ENCODE assay signal across 25 mouse cellular contexts in genomic region chr15:3620368-3620767, GRCm38 (mm10). TPM values are rescaled to one million over a fixed set of nuclear protein-coding genes. Genes with fewer than 3 reads are reported as not detected.
DNase-seq lines count a peak whose midpoint lies in the region; ATAC-seq and TF ChIP-seq lines count a peak whose summit lies in the region.
"Had no signal": no experiment of that assay in that cellular context is flagged by ENCODE, and none has a peak within 500 bp of the region (broad histone marks: within the 10 kb centered on the region; RNA-seq: fewer than 3 reads in every experiment).

No protein-coding gene starts in this region.

- TF ChIP-seq POLR2A in liver, adult 2 months (IDR thresholded peaks at IDR 0.05; ENCODE audit: extremely low read depth, insufficient read depth, low read length) = no peak

- WGBS in liver, adult 2 months = 20% methylated on average over 3 of the region's 3 CpGs
- 67% methylated on average over 3 of the region's 3 CpGs for WGBS in liver, embryonic 12.5 days (ENCODE audit: insufficient replicate concordance)
- 58% methylated on average over 3 of the region's 3 CpGs for WGBS in lung, postnatal 0 days

- H3K36me3 ChIP-seq in liver, adult 2 months (ENCODE audit: control insufficient read depth, insufficient read depth, low read length) = no peaks in the 10 kb centered on the region
- H3K36me3 ChIP-seq in liver, embryonic 12.5 days = no peaks in the 10 kb centered on the region
- H3K36me3 ChIP-seq in lung, postnatal 0 days (ENCODE audit: insufficient read depth, low read length) = no peaks in the 10 kb centered on the region
- H3K36me3 ChIP-seq: embryonic facial prominence, embryonic 10.5 days; embryonic facial prominence, embryonic 12.5 days; forebrain, embryonic 10.5 days; forebrain, embryonic 12.5 days; G1E had no signal

- no peak for ATAC-seq in liver, embryonic 12.5 days
- ATAC-seq in lung, postnatal 0 days = no peak
- ATAC-seq: activated CD4-positive, CD25-positive, alpha-beta regulatory T cell, adult 4 months; CD4-positive, CD25-positive, alpha-beta regulatory T cell, adult 4 months; forebrain, embryonic 14.5 days; forebrain, embryonic 16.5 days; Patski had no signal

- H3K9me3 ChIP-seq in liver, embryonic 12.5 days (replicated peaks) = no peaks in the 10 kb centered on the region
- H3K9me3 ChIP-seq in lung, postnatal 0 days (ENCODE audit: low read length) = no peaks in the 10 kb centered on the region
- H3K9me3 ChIP-seq: embryonic facial prominence, embryonic 10.5 days; embryonic facial prominence, embryonic 12.5 days; forebrain, embryonic 10.5 days; forebrain, embryonic 12.5 days; G1E had no signal

- no peaks in the 10 kb centered on the region for H3K27me3 ChIP-seq in liver, adult 2 months (ENCODE audit: control insufficient read depth, insufficient read depth, low read length)
- no peaks in the 10 kb centered on the region for H3K27me3 ChIP-seq in liver, embryonic 12.5 days (replicated peaks)
- no peaks in the 10 kb centered on the region for H3K27me3 ChIP-seq in lung, postnatal 0 days (replicated peaks; ENCODE audit: insufficient read depth, low read length)
- H3K27me3 ChIP-seq: CH12.LX; embryonic facial prominence, embryonic 12.5 days; forebrain, embryonic 12.5 days had no signal

- no peak overlapping the region for H3K9ac ChIP-seq in liver, adult 2 months (ENCODE audit: low read depth, low read length)
- no peak overlapping the region for H3K9ac ChIP-seq in liver, embryonic 12.5 days
- H3K9ac ChIP-seq in lung, postnatal 0 days (replicated peaks; ENCODE audit: low read depth) = no peak overlapping the region
- H3K9ac ChIP-seq: embryonic facial prominence, embryonic 12.5 days; forebrain, embryonic 12.5 days had no signal

- no peak overlapping the region for H3K4me2 ChIP-seq in liver, embryonic 12.5 days
- no peak overlapping the region for H3K4me2 ChIP-seq in lung, postnatal 0 days (replicated peaks; ENCODE audit: low read depth, low read length)
- H3K4me2 ChIP-seq: embryonic facial prominence, embryonic 12.5 days; forebrain, embryonic 12.5 days had no signal

- H3K27ac ChIP-seq in liver, adult 2 months (replicated peaks; ENCODE audit: insufficient read depth, low read depth, low read length) = no peak overlapping the region
- H3K27ac ChIP-seq in liver, embryonic 12.5 days = no peak overlapping the region
- H3K27ac ChIP-seq in lung, postnatal 0 days (ENCODE audit: low read length) = no peak overlapping the region
- H3K27ac ChIP-seq: embryonic facial prominence, embryonic 10.5 days; embryonic facial prominence, embryonic 12.5 days; forebrain, embryonic 10.5 days; forebrain, embryonic 12.5 days had no signal

- TF ChIP-seq EP300 in lung, postnatal 0 days (IDR thresholded peaks at IDR 0.05) = no peak

- DNase-seq in adrenal gland, adult 2 months = peak; percentile 14
- no peak for DNase-seq in adrenal gland, postnatal 25 days
- peak; percentile 85 for DNase-seq in liver, adult 2 months (ENCODE audit: extremely low read depth, low read depth, low spot score)
- DNase-seq in lung, postnatal 0 days (ENCODE audit: low spot score) = peak; percentile 53
- no peak for DNase-seq in lung, postnatal 36 days
- DNase-seq in cerebellum, adult 8-10 months = no peak
- DNase-seq: adrenal gland, adult 8-10 months; B cell, adult 2 months; cerebellum, adult 11 months; cerebellum, adult 18-20 months; cerebellum, adult 9-10 months; cerebellum, postnatal 10 days; cerebellum, postnatal 25 days had no signal

- TF ChIP-seq CTCF in liver, adult 2 months (IDR thresholded peaks at IDR 0.05; ENCODE audit: low read depth, low read length) = no peak
- no peak for TF ChIP-seq CTCF in lung, postnatal 0 days (IDR thresholded peaks at IDR 0.05)

- H3K79me2 ChIP-seq in liver, adult 2 months (ENCODE audit: control insufficient read depth, insufficient read depth, low read length) = no peaks in the 10 kb centered on the region

- no peak overlapping the region for H3K4me3 ChIP-seq in liver, adult 2 months (ENCODE audit: insufficient read depth, low read depth, low read length)
- no peak overlapping the region for H3K4me3 ChIP-seq in liver, embryonic 12.5 days
- H3K4me3 ChIP-seq in lung, postnatal 0 days (ENCODE audit: low read depth, low read length) = no peak overlapping the region
- H3K4me3 ChIP-seq: embryonic facial prominence, embryonic 10.5 days; embryonic facial prominence, embryonic 12.5 days; forebrain, embryonic 10.5 days; forebrain, embryonic 12.5 days had no signal

- peaks cover 18% of the 10 kb centered on the region; the same call in 1 of the 2 replicates for H3K4me1 ChIP-seq in liver, adult 2 months (ENCODE audit: control insufficient read depth, insufficient read depth, low read length)
- H3K4me1 ChIP-seq in liver, embryonic 12.5 days = no peaks in the 10 kb centered on the region
- H3K4me1 ChIP-seq in lung, postnatal 0 days (ENCODE audit: insufficient read depth, low read depth, low read length) = no peaks in the 10 kb centered on the region
- H3K4me1 ChIP-seq: embryonic facial prominence, embryonic 10.5 days; embryonic facial prominence, embryonic 12.5 days; forebrain, embryonic 10.5 days; forebrain, embryonic 12.5 days had no signal

RNA-seq across cellular contexts. Expression of gene Ghr, which starts 37.1 kb away (rescaled TPM):
- total RNA-seq in adrenal gland, adult 2 months (2021) = 100 to 1,000 TPM; 175 to 214 TPM
- 17.5 and 32.5 TPM in 2 replicates for polyA plus RNA-seq in adrenal gland, adult 2 months (2012; rRNA removed)
- 55.4 and 66.4 TPM in 2 replicates for total RNA-seq in adrenal gland, postnatal 25 days (2021)
- total RNA-seq in liver, adult 2 months (2014; rRNA removed) = 406 and 423 TPM in 2 replicates
- 141 and 142 TPM in 2 replicates for polyA plus RNA-seq in liver, adult 2 months (2012; rRNA removed)
- polyA plus RNA-seq in liver, embryonic 12.5 days (2016; fragmentation: Nextera tagmentation; extraction: Ambion mirVana) = 24.6 and 24.9 TPM in 2 replicates
- polyA plus RNA-seq in lung, postnatal 0 days (2015; fragmentation: Nextera tagmentation; extraction: Ambion mirVana) = 96.4 and 104 TPM in 2 replicates
- polyA plus RNA-seq: CD4-positive, CD25-positive, alpha-beta regulatory T cell, adult 4 months; G1E had no signal

Comparison
In these comparisons a context has a peak if more than half of its experiments do, and no peak if none do; other contexts are left out.
1. DNase-seq: peak in adrenal gland, adult 2 months (single experiment), liver, adult 2 months (single experiment) and lung, postnatal 0 days (single experiment); none in adrenal gland, postnatal 25 days (single experiment), lung, postnatal 36 days (single experiment) and cerebellum, adult 8-10 months (single experiment).